Mouse (Mus musculus) embryonic fibroblast, embryonic 13.5 days (primary cell): ENCODE results near the gene Cd248.

Experiments
- CTCF ChIP-seq: IDR thresholded peaks from 2 replicates; pipeline ENCODE4 v1.5.1; 2011; ENCODE audit warnings: mild to moderate bottlenecking, control low read depth, low read length, moderate library complexity, borderline replicate concordance; ENCODE audit not compliant: insufficient read depth
- POLR2A ChIP-seq: IDR thresholded peaks from 2 replicates; pipeline ENCODE4 v1.6.1; 2011; ENCODE audit warnings: low read depth, mild to moderate bottlenecking, control low read depth, low read length, moderate library complexity

- TF ChIP-seq CTCF (no peak), POLR2A (no peak; the same call in 1 of the 2 replicates)
Observed at GRCm38 (mm10) chr19:5095887-5096474, 28.1 kb downstream of the Cd248 start.
